9 mouse cellular contexts compared by ENCODE assay signal in genomic region chr4:145254418-145254817, GRCm38 (mm10). TPM values are rescaled to one million over a fixed set of nuclear protein-coding genes. Genes with fewer than 3 reads are reported as not detected.
DNase-seq lines count a peak whose midpoint lies in the region; ATAC-seq lines count a peak whose summit lies in the region.
"Had no signal": no experiment of that assay in that cellular context is flagged by ENCODE, and none has a peak within 500 bp of the region (broad histone marks: within the 10 kb centered on the region; RNA-seq: fewer than 3 reads in every experiment).

No protein-coding gene starts in this region.

- no peak overlapping the region for H3K4me3 ChIP-seq in midbrain, embryonic 15.5 days
- H3K4me3 ChIP-seq: stomach, embryonic 15.5 days had no signal

- H3K9ac ChIP-seq in midbrain, embryonic 15.5 days = no peak overlapping the region
- H3K9ac ChIP-seq: stomach, embryonic 15.5 days had no signal

- H3K9me3 ChIP-seq in midbrain, embryonic 15.5 days = no peaks in the 10 kb centered on the region
- H3K9me3 ChIP-seq: stomach, embryonic 15.5 days had no signal

- no peak overlapping the region for H3K4me2 ChIP-seq in midbrain, embryonic 15.5 days
- H3K4me2 ChIP-seq: stomach, embryonic 15.5 days had no signal

- WGBS in midbrain, embryonic 15.5 days = 65% methylated on average over 13 of the region's 13 CpGs

- intact Hi-C loops in heart, postnatal 14 days (cut with DNase I) = loop anchor here (5.0 kb wide), 1 partner anchor 37 kb away; no protein-coding TSS in a partner anchor
- intact Hi-C loops in left cerebral cortex, postnatal 14 days (cut with DNase I) = no loop called here

- no peak overlapping the region for H3K27ac ChIP-seq in midbrain, embryonic 15.5 days
- H3K27ac ChIP-seq: stomach, embryonic 15.5 days had no signal

- DNase-seq in gastrocnemius, postnatal 25 days = peak; percentile 39
- no peak for DNase-seq in gastrocnemius, adult 18-20 months (ENCODE audit: low spot score)
- DNase-seq in CD8-positive naive resting alpha-beta T cell, adult 2 months (ENCODE audit: low read depth in 2 of 2, low spot score in 2 of 2) = peak; percentile 65 to 71
- DNase-seq in heart, postnatal 14 days = peak; percentile 32 to 38
- DNase-seq in adrenal gland, adult 8-10 months = no peak
- no peak for DNase-seq in left cerebral cortex, postnatal 14 days (ENCODE audit: low spot score in 2 of 2)

- peak; percentile 76 for ATAC-seq in monocyte, adult 5-6 weeks (replicated peaks; ENCODE audit: insufficient number of reproducible peaks, low FRiP score, low TSS enrichment, poor library complexity, severe bottlenecking)
- no peak for ATAC-seq in midbrain, embryonic 15.5 days (replicated peaks)

- H3K27me3 ChIP-seq in midbrain, embryonic 15.5 days (replicated peaks) = no peaks in the 10 kb centered on the region; the same call in 1 of the 2 replicates
- H3K27me3 ChIP-seq: stomach, embryonic 15.5 days had no signal

- H3K4me1 ChIP-seq in midbrain, embryonic 15.5 days = no peaks in the 10 kb centered on the region
- H3K4me1 ChIP-seq: stomach, embryonic 15.5 days had no signal

- no peaks in the 10 kb centered on the region for H3K36me3 ChIP-seq in midbrain, embryonic 15.5 days (replicated peaks)
- H3K36me3 ChIP-seq: stomach, embryonic 15.5 days had no signal

RNA-seq across cellular contexts. Expression of gene Tnfrsf1b, which starts 7.7 kb away (rescaled TPM):
- total RNA-seq in gastrocnemius, postnatal 25 days (2021) = 1 to 10 TPM; 2.2 to 3.7 TPM
- 1 to 10 TPM; 1.5 to 2.9 TPM for total RNA-seq in gastrocnemius, adult 18-20 months (2021)
- 1 to 10 TPM; 5.5 to 6.3 TPM for total RNA-seq in heart, postnatal 14 days (2021)
- 343 to 455 TPM (median 362 TPM) in 3 replicates for total RNA-seq in monocyte, adult 5-6 weeks (2017)
- 10 to 100 TPM in 2 of 4 experiments, 1 to 10 TPM in 2; 6.9 to 17.0 (median 11.6) TPM for total RNA-seq in adrenal gland, adult 8-10 months (2022)
- polyA plus RNA-seq in midbrain, embryonic 15.5 days (2015; fragmentation: Nextera tagmentation; extraction: Ambion mirVana) = 3.1 and 4.3 TPM in 2 replicates
- total RNA-seq in left cerebral cortex, postnatal 14 days (2021) = 1 to 10 TPM; 2.8 to 3.1 TPM

RNA-seq across cellular contexts. Expression of gene Vps13d, which starts 59.6 kb away (rescaled TPM):
- 10 to 100 TPM; 26.7 to 32.8 TPM for total RNA-seq in gastrocnemius, postnatal 25 days (2021)
- total RNA-seq in gastrocnemius, adult 18-20 months (2021) = 10 to 100 TPM; 28.7 to 34.3 TPM
- 10 to 100 TPM; 72.5 to 74.9 TPM for total RNA-seq in heart, postnatal 14 days (2021)
- total RNA-seq in monocyte, adult 5-6 weeks (2017) = 36.6 to 103 TPM (median 38.8 TPM) in 3 replicates
- total RNA-seq in adrenal gland, adult 8-10 months (2022) = 10 to 100 TPM; 62.6 to 84.7 (median 81.4) TPM
- polyA plus RNA-seq in midbrain, embryonic 15.5 days (2015; fragmentation: Nextera tagmentation; extraction: Ambion mirVana) = 9.6 and 11.1 TPM in 2 replicates
- 10 to 100 TPM; 55.5 to 56.5 TPM for total RNA-seq in left cerebral cortex, postnatal 14 days (2021)

Comparison
In these comparisons a context has a peak if more than half of its experiments do, and no peak if none do; other contexts are left out.
1. DNase-seq: peak in gastrocnemius, postnatal 25 days (single experiment), CD8-positive naive resting alpha-beta T cell, adult 2 months (2 of 2) and heart, postnatal 14 days (2 of 2); none in gastrocnemius, adult 18-20 months (single experiment), adrenal gland, adult 8-10 months (single experiment) and left cerebral cortex, postnatal 14 days (0 of 2).
2. RNA of gene Tnfrsf1b, which starts 7.7 kb away (total RNA-seq): 343 to 455 TPM in monocyte, adult 5-6 weeks; 6.9 to 17.0 TPM in adrenal gland, adult 8-10 months, 5.5 to 6.3 TPM in heart, postnatal 14 days, 2.2 to 3.7 TPM in gastrocnemius, postnatal 25 days, 2.8 to 3.1 TPM in left cerebral cortex, postnatal 14 days and 1.5 to 2.9 TPM in gastrocnemius, adult 18-20 months; every median in the first group is over 10 times any median in the second.